Mouse (Mus musculus) heart, embryonic 15.5 days (tissue): ENCODE data around the gene 3100002H09Rik. TPM values are rescaled to one million over a fixed set of nuclear protein-coding genes. Genes with fewer than 3 reads are reported as not detected.
A peak's percentile ranks its signal among the peaks of the same experiment; 100 is the strongest.

Experiments used
- ATAC-seq: fragments of 200-750 bp; cut with Nextera tagmentation; replicated peaks from 2 replicates; pipeline ENCODE4 v1.8.0; 2017; ENCODE audit warnings: low read depth, moderate TSS enrichment; ENCODE audit not compliant: insufficient number of reproducible peaks, insufficient read depth, low FRiP score
- H3K27ac ChIP-seq: fragments of 300-500 bp; sonication (generic); 2 replicates; pipeline ENCODE4 v1.5.1; 2015; ENCODE audit warnings: mild to moderate bottlenecking, inconsistent platforms
- H3K27me3 ChIP-seq: fragments of 300-500 bp; sonication (generic); 2 replicates; pipeline ENCODE4 v1.6.1; 2015; ENCODE audit warnings: inconsistent platforms
- H3K36me3 ChIP-seq: fragments of 300-500 bp; sonication (generic); 2 replicates; pipeline ENCODE4 v1.6.1; 2015; ENCODE audit warnings: mild to moderate bottlenecking, inconsistent platforms
- H3K4me1 ChIP-seq: fragments of 300-500 bp; sonication (generic); replicated peaks from 2 replicates; pipeline ENCODE4 v1.6.1; 2015; ENCODE audit warnings: inconsistent platforms
- H3K4me2 ChIP-seq: fragments of 300-500 bp; sonication (generic); 2 replicates; pipeline ENCODE4 v1.6.1; 2015; ENCODE audit warnings: inconsistent platforms, mild to moderate bottlenecking, moderate library complexity
- H3K4me3 ChIP-seq: fragments of 300-500 bp; sonication (generic); 2 replicates; pipeline ENCODE4 v1.5.1; 2015; ENCODE audit warnings: mild to moderate bottlenecking, inconsistent platforms
- H3K9ac ChIP-seq: fragments of 300-500 bp; sonication (generic); 2 replicates; pipeline ENCODE4 v1.6.1; 2015; ENCODE audit warnings: mild to moderate bottlenecking, inconsistent platforms
- H3K9me3 ChIP-seq: fragments of 300-500 bp; sonication (generic); replicated peaks from 2 replicates; pipeline ENCODE4 v1.6.1; 2016; ENCODE audit warnings: inconsistent platforms
- WGBS: fragments of 180-500 bp; shearing (Covaris S2); methylation state at CpG from one replicate; pipeline ENCODE4 v1.1.7; 2015; ENCODE audit warnings: mixed read lengths; 5-methylcytosine and 5-hydroxymethylcytosine counted together
- polyA plus RNA-seq: library from polyadenylated mRNA; unstranded; fragments of >200 nt; fragmentation: Nextera tagmentation; extraction: Ambion mirVana; gene quantifications from 2 replicates; pipeline ENCODE4 v1.2.1, GENCODE M21; 2015

3100002H09Rik gene
- polyA plus RNA-seq, 1 experiment from 2014 or later, result 0.14 TPM

- H3K4me1 ChIP-seq, result peaks cover 21% of the 10 kb centered on the region
- H3K27me3 ChIP-seq, result peaks cover 36% of the 10 kb centered on the region
- no peak for ATAC-seq
- H3K9ac ChIP-seq, result 0 out of 2 replicates have a peak overlapping the region, but pooled peaks have one; percentile 28
- no peak overlapping the region for H3K27ac ChIP-seq
- H3K9me3 ChIP-seq, result no peaks in the 10 kb centered on the region
- 13% methylated on average over 12 of the region's 12 CpGs for WGBS
- 0 out of 2 replicates have a peak overlapping the region, but pooled peaks have one; percentile 21 for H3K4me3 ChIP-seq
- peak overlapping the region; percentile 53 for H3K4me2 ChIP-seq
- H3K36me3 ChIP-seq, result no peaks in the 10 kb centered on the region
Observed at GRCm38 (mm10) chr4:124639715-124640114, 29.1 kb upstream of the 3100002H09Rik start.

- Histone ChIP-seq H3K4me1 (no peaks in the 10 kb centered on the region), H3K27me3 (peaks cover 28% of the 10 kb centered on the region), H3K27ac (no peak overlapping the region), H3K9me3 (no peaks in the 10 kb centered on the region), H3K4me2 (no peak overlapping the region), H3K4me3 (no peak overlapping the region), H3K36me3 (no peaks in the 10 kb centered on the region), H3K9ac (no peak overlapping the region)
- 3% methylated on average over 9 of the region's 9 CpGs for WGBS
- no peak for ATAC-seq
Observed at GRCm38 (mm10) chr4:124633281-124633680, 22.7 kb upstream of the 3100002H09Rik start.

- Histone ChIP-seq H3K9ac (no peak overlapping the region), H3K27me3 (peaks cover 25% of the 10 kb centered on the region), H3K4me3 (no peak overlapping the region), H3K4me2 (no peak overlapping the region), H3K36me3 (no peaks in the 10 kb centered on the region), H3K4me1 (no peaks in the 10 kb centered on the region), H3K27ac (no peak overlapping the region), H3K9me3 (no peaks in the 10 kb centered on the region)
- ATAC-seq, result no peak
- 63% methylated on average over 10 of the region's 10 CpGs for WGBS
Observed at GRCm38 (mm10) chr4:124632856-124633255, 22.3 kb upstream of the 3100002H09Rik start.

- Histone ChIP-seq H3K9me3 (no peaks in the 10 kb centered on the region), H3K27ac (no peak overlapping the region), H3K4me1 (no peaks in the 10 kb centered on the region), H3K4me2 (no peak overlapping the region), H3K9ac (no peak overlapping the region), H3K36me3 (no peaks in the 10 kb centered on the region), H3K4me3 (no peak overlapping the region), H3K27me3 (peaks cover 20% of the 10 kb centered on the region)
- WGBS, result 45% methylated on average over 4 of the region's 4 CpGs
- no peak for ATAC-seq
Observed at GRCm38 (mm10) chr4:124631456-124631855, 20.9 kb upstream of the 3100002H09Rik start.

GRCm38 (mm10) chr4:124626836-124627235 is 16.2 kb upstream of the 3100002H09Rik start:
- Histone ChIP-seq H3K4me2 (no peak overlapping the region), H3K27me3 (peaks cover 5% of the 10 kb centered on the region; the same call in 1 of the 2 replicates), H3K4me3 (no peak overlapping the region), H3K36me3 (no peaks in the 10 kb centered on the region), H3K9me3 (no peaks in the 10 kb centered on the region), H3K4me1 (peaks cover 9% of the 10 kb centered on the region), H3K27ac (no peak overlapping the region), H3K9ac (no peak overlapping the region)
- 81% methylated on average over 1 of the region's 1 CpGs for WGBS
- ATAC-seq, result no peak

GRCm38 (mm10) chr4:124624111-124624581 is 13.5 kb upstream of the 3100002H09Rik start:
- H3K27me3 ChIP-seq, result no peaks in the 10 kb centered on the region
- H3K9ac ChIP-seq, result no peak overlapping the region
- 27% methylated on average over 7 of the region's 7 CpGs for WGBS
- no peak for ATAC-seq
- H3K4me3 ChIP-seq, result no peak overlapping the region
- H3K9me3 ChIP-seq, result no peaks in the 10 kb centered on the region
- H3K4me1 ChIP-seq, result peaks cover 9% of the 10 kb centered on the region
- H3K27ac ChIP-seq, result no peak overlapping the region
- no peaks in the 10 kb centered on the region for H3K36me3 ChIP-seq
- H3K4me2 ChIP-seq, result no peak overlapping the region

GRCm38 (mm10) chr4:124622566-124622965 is 12.0 kb upstream of the 3100002H09Rik start:
- 89% methylated on average over 5 of the region's 5 CpGs for WGBS
- H3K4me1 ChIP-seq, result peaks cover 11% of the 10 kb centered on the region
- no peaks in the 10 kb centered on the region for H3K9me3 ChIP-seq
- H3K27me3 ChIP-seq, result peaks cover 6% of the 10 kb centered on the region; the same call in 1 of the 2 replicates
- no peak overlapping the region for H3K4me2 ChIP-seq
- H3K4me3 ChIP-seq, result no peak overlapping the region
- H3K9ac ChIP-seq, result no peak overlapping the region
- no peaks in the 10 kb centered on the region for H3K36me3 ChIP-seq
- no peak for ATAC-seq
- H3K27ac ChIP-seq, result no peak overlapping the region

GRCm38 (mm10) chr4:124621406-124621805 is 10.8 kb upstream of the 3100002H09Rik start:
- Histone ChIP-seq H3K9me3 (no peaks in the 10 kb centered on the region), H3K9ac (no peak overlapping the region), H3K4me1 (peaks cover 11% of the 10 kb centered on the region), H3K27me3 (peaks cover 12% of the 10 kb centered on the region; the same call in 1 of the 2 replicates), H3K27ac (no peak overlapping the region), H3K36me3 (no peaks in the 10 kb centered on the region), H3K4me2 (no peak overlapping the region), H3K4me3 (no peak overlapping the region)
- 68% methylated on average over 11 of the region's 11 CpGs for WGBS
- ATAC-seq, result no peak

- no peak overlapping the region for H3K4me3 ChIP-seq
- peak overlapping the region; percentile 40 for H3K4me2 ChIP-seq
- ATAC-seq, result no peak
- no peaks in the 10 kb centered on the region for H3K36me3 ChIP-seq
- peak overlapping the region; percentile 36; the same call in 1 of the 2 replicates for H3K9ac ChIP-seq
- H3K27ac ChIP-seq, result no peak overlapping the region
- no peaks in the 10 kb centered on the region for H3K9me3 ChIP-seq
- H3K27me3 ChIP-seq, result peaks cover 12% of the 10 kb centered on the region
- WGBS, result 10% methylated on average over 16 of the region's 16 CpGs
- H3K4me1 ChIP-seq, result peaks cover 2% of the 10 kb centered on the region; the same call in 1 of the 2 replicates
Observed at GRCm38 (mm10) chr4:124618599-124618998, 8.0 kb upstream of the 3100002H09Rik start.

- 47% methylated on average over 1 of the region's 1 CpGs for WGBS
- ATAC-seq, result no peak
Observed at GRCm38 (mm10) chr4:124616636-124617035, 6.0 kb upstream of the 3100002H09Rik start.

GRCm38 (mm10) chr4:124615986-124616385 is 5.4 kb upstream of the 3100002H09Rik start:
- no peaks in the 10 kb centered on the region for H3K36me3 ChIP-seq
- no peak overlapping the region for H3K27ac ChIP-seq
- peaks cover 2% of the 10 kb centered on the region; the same call in 1 of the 2 replicates for H3K4me1 ChIP-seq
- peaks cover 16% of the 10 kb centered on the region for H3K27me3 ChIP-seq
- WGBS, result 72% methylated on average over 9 of the region's 9 CpGs
- no peaks in the 10 kb centered on the region for H3K9me3 ChIP-seq
- ATAC-seq, result no peak
- H3K4me3 ChIP-seq, result no peak overlapping the region
- no peak overlapping the region for H3K4me2 ChIP-seq
- H3K9ac ChIP-seq, result no peak overlapping the region

More at GRCm38 (mm10) chr4:124616636-124617035, 6.0 kb upstream of the 3100002H09Rik start:
- Histone ChIP-seq H3K9me3 (no peaks in the 10 kb centered on the region), H3K4me1 (peaks cover 2% of the 10 kb centered on the region; the same call in 1 of the 2 replicates), H3K27me3 (peaks cover 16% of the 10 kb centered on the region), H3K9ac (no peak overlapping the region), H3K4me3 (no peak overlapping the region), H3K36me3 (no peaks in the 10 kb centered on the region), H3K4me2 (no peak overlapping the region), H3K27ac (no peak overlapping the region)

- Histone ChIP-seq H3K27me3 (peaks cover 16% of the 10 kb centered on the region), H3K36me3 (no peaks in the 10 kb centered on the region), H3K9ac (no peak overlapping the region), H3K4me3 (no peak overlapping the region), H3K4me1 (peaks cover 2% of the 10 kb centered on the region; the same call in 1 of the 2 replicates), H3K27ac (no peak overlapping the region), H3K9me3 (no peaks in the 10 kb centered on the region), H3K4me2 (no peak overlapping the region)
- 55% methylated on average over 14 of the region's 14 CpGs for WGBS
- ATAC-seq, result no peak
Observed at GRCm38 (mm10) chr4:124615406-124615960, 4.9 kb upstream of the 3100002H09Rik start.
